ENCODE assay signal across 24 mouse cellular contexts in genomic region chr15:79009734-79010133, GRCm38 (mm10). TPM values are rescaled to one million over a fixed set of nuclear protein-coding genes. Genes with fewer than 3 reads are reported as not detected.
A peak's percentile ranks its signal among the peaks of the same experiment; 100 is the strongest.
DNase-seq lines count a peak whose midpoint lies in the region; ATAC-seq and TF ChIP-seq lines count a peak whose summit lies in the region.
"Had no signal": no experiment of that assay in that cellular context is flagged by ENCODE, and none has a peak within 500 bp of the region (broad histone marks: within the 10 kb centered on the region; RNA-seq: fewer than 3 reads in every experiment).

No protein-coding gene starts in this region.

- peak; percentile 53 for DNase-seq in gastrocnemius, adult 2 months
- no peak for DNase-seq in gastrocnemius, postnatal 14 days
- DNase-seq in limb, embryonic 11.5 days (ENCODE audit: low spot score), result no peak
- DNase-seq in limb, embryonic 10.5 days (ENCODE audit: low spot score), result no peak
- DNase-seq in neural tube, embryonic 10.5 days (ENCODE audit: extremely low spot score, low spot score), result no peak
- no peak for DNase-seq in ovary, postnatal 10 days (ENCODE audit: low spot score)
- DNase-seq in left cerebral cortex, adult 9 months (ENCODE audit: low spot score in 2 of 2), result no peak
- DNase-seq: adrenal gland, postnatal 36 days; cerebellum, adult 2 months; cerebellum, postnatal 10 days; forebrain, postnatal 0 days; gastrocnemius, postnatal 36 days; heart, adult 11 months; heart, postnatal 14 days had no signal

- intact Hi-C loops in gastrocnemius, adult 2 months (cut with DNase I), result no loop called here
- intact Hi-C loops in gastrocnemius, postnatal 14 days (cut with DNase I; ENCODE audit: low total_unique reads), result no loop called here

- no peak for TF ChIP-seq CTCF in gastrocnemius, adult 2 months (IDR thresholded peaks at IDR 0.05)

- peaks cover 11% of the 10 kb centered on the region for H3K36me3 ChIP-seq in limb, embryonic 11.5 days (ENCODE audit: control insufficient read depth, insufficient read depth, low read length)
- peaks cover 31% of the 10 kb centered on the region for H3K36me3 ChIP-seq in limb, embryonic 10.5 days
- H3K36me3 ChIP-seq in neural tube, embryonic 13.5 days, result peaks cover 26% of the 10 kb centered on the region

- H3K4me2 ChIP-seq in limb, embryonic 11.5 days (ENCODE audit: low read depth, severe bottlenecking), result no peak overlapping the region
- no peak overlapping the region for H3K4me2 ChIP-seq in neural tube, embryonic 13.5 days
- H3K4me2 ChIP-seq: forebrain, embryonic 13.5 days; heart, embryonic 11.5 days; heart, embryonic 15.5 days had no signal

- peak overlapping the region; percentile 4; the same call in 1 of the 2 replicates for H3K9ac ChIP-seq in limb, embryonic 11.5 days (ENCODE audit: low read length)
- H3K9ac ChIP-seq in neural tube, embryonic 13.5 days, result no peak overlapping the region
- H3K9ac ChIP-seq: forebrain, embryonic 13.5 days; forebrain, postnatal 0 days; heart, embryonic 15.5 days had no signal

- H3K4me1 ChIP-seq in limb, embryonic 11.5 days (ENCODE audit: control insufficient read depth, insufficient read depth, low read length), result no peaks in the 10 kb centered on the region
- peaks cover 29% of the 10 kb centered on the region for H3K4me1 ChIP-seq in limb, embryonic 10.5 days
- H3K4me1 ChIP-seq in neural tube, embryonic 13.5 days (replicated peaks), result peaks cover 32% of the 10 kb centered on the region

- 64% methylated on average over 5 of the region's 5 CpGs for WGBS in limb, embryonic 11.5 days
- 72% methylated on average over 5 of the region's 5 CpGs for WGBS in limb, embryonic 10.5 days
- 58% methylated on average over 5 of the region's 5 CpGs for WGBS in neural tube, embryonic 13.5 days

- H3K4me3 ChIP-seq in gastrocnemius, adult 2 months, result no peak overlapping the region
- H3K4me3 ChIP-seq in limb, embryonic 11.5 days (ENCODE audit: low read depth, low read length), result no peak overlapping the region
- no peak overlapping the region for H3K4me3 ChIP-seq in limb, embryonic 10.5 days
- H3K4me3 ChIP-seq in neural tube, embryonic 13.5 days, result no peak overlapping the region
- H3K4me3 ChIP-seq: forebrain, embryonic 13.5 days; heart, embryonic 15.5 days had no signal

- no peaks in the 10 kb centered on the region for H3K9me3 ChIP-seq in limb, embryonic 11.5 days (ENCODE audit: control insufficient read depth, low read length)
- H3K9me3 ChIP-seq in limb, embryonic 10.5 days (replicated peaks), result no peaks in the 10 kb centered on the region
- no peaks in the 10 kb centered on the region for H3K9me3 ChIP-seq in neural tube, embryonic 13.5 days
- H3K9me3 ChIP-seq: forebrain, embryonic 13.5 days; heart, embryonic 15.5 days had no signal

- no peak for ATAC-seq in limb, embryonic 11.5 days (ENCODE audit: insufficient number of reproducible peaks, low FRiP score, low TSS enrichment, low read depth)
- ATAC-seq in neural tube, embryonic 13.5 days (ENCODE audit: low read depth), result no peak
- ATAC-seq: activated CD4-positive, CD25-positive, alpha-beta regulatory T cell, adult 4 months; forebrain, embryonic 13.5 days; forebrain, postnatal 0 days; hindbrain, postnatal 0 days had no signal

- H3K27me3 ChIP-seq in limb, embryonic 11.5 days (ENCODE audit: control insufficient read depth, insufficient read depth, low read length), result no peaks in the 10 kb centered on the region
- H3K27me3 ChIP-seq in limb, embryonic 10.5 days (ENCODE audit: low read depth, poor library complexity, severe bottlenecking), result no peaks in the 10 kb centered on the region
- no peaks in the 10 kb centered on the region for H3K27me3 ChIP-seq in neural tube, embryonic 13.5 days
- H3K27me3 ChIP-seq: forebrain, embryonic 13.5 days; heart, embryonic 15.5 days; Patski had no signal

- H3K27ac ChIP-seq in gastrocnemius, adult 2 months, result peak overlapping the region; percentile 40; the same call in 1 of the 2 replicates
- H3K27ac ChIP-seq in limb, embryonic 11.5 days (replicated peaks; ENCODE audit: low read depth, low read length), result no peak overlapping the region
- H3K27ac ChIP-seq in limb, embryonic 10.5 days, result no peak overlapping the region
- peak overlapping the region; percentile 2; the same call in 1 of the 2 replicates for H3K27ac ChIP-seq in neural tube, embryonic 13.5 days (replicated peaks)
- H3K27ac ChIP-seq: forebrain, embryonic 13.5 days; heart, embryonic 15.5 days; hindbrain, postnatal 0 days had no signal

RNA-seq across cellular contexts. Expression of gene H1f0, which starts 18.5 kb away (rescaled TPM):
- total RNA-seq in gastrocnemius, adult 2 months (2021), result 10 to 100 TPM; 71.8 to 76.8 TPM
- 100 to 1,000 TPM; 129 to 164 TPM for total RNA-seq in gastrocnemius, postnatal 14 days (2021)
- 271 and 369 TPM in 2 replicates for polyA plus RNA-seq in limb, embryonic 11.5 days (2014; fragmentation: Nextera tagmentation; extraction: Ambion mirVana)
- polyA plus RNA-seq in limb, embryonic 10.5 days (2016; fragmentation: Nextera tagmentation; extraction: Ambion mirVana), result 330 and 448 TPM in 2 replicates
- polyA plus RNA-seq in neural tube, embryonic 13.5 days (2015; fragmentation: Nextera tagmentation; extraction: Ambion mirVana), result 275 and 287 TPM in 2 replicates

RNA-seq across cellular contexts. Expression of gene Galr3, which starts 32.0 kb away (rescaled TPM):
- not detected for total RNA-seq in gastrocnemius, adult 2 months (2021)
- total RNA-seq in gastrocnemius, postnatal 14 days (2021), result under 1 TPM in 1 of 2 experiments, not detected in 1; 0.23 TPM
- not detected in 2 replicates for polyA plus RNA-seq in limb, embryonic 11.5 days (2014; fragmentation: Nextera tagmentation; extraction: Ambion mirVana)
- polyA plus RNA-seq in limb, embryonic 10.5 days (2016; fragmentation: Nextera tagmentation; extraction: Ambion mirVana), result 0.13 TPM in 1 of 2 replicates, not detected in the other
- polyA plus RNA-seq in neural tube, embryonic 13.5 days (2015; fragmentation: Nextera tagmentation; extraction: Ambion mirVana), result not detected in 2 replicates
- total RNA-seq: gastrocnemius, adult 18-20 months; gastrocnemius, postnatal 36 days; heart, postnatal 14 days had no signal
- polyA plus RNA-seq: activated CD4-positive, CD25-positive, alpha-beta regulatory T cell, adult 4 months; C2C12; embryonic facial prominence, embryonic 11.5 days; forebrain, embryonic 13.5 days; heart, embryonic 11.5 days; heart, embryonic 15.5 days had no signal

RNA-seq across cellular contexts. Expression of gene Ankrd54, which starts 53.0 kb away (rescaled TPM):
- total RNA-seq in gastrocnemius, adult 2 months (2021), result 1 to 10 TPM; 4.5 to 5.1 TPM
- 1 to 10 TPM; 5.4 to 6.1 TPM for total RNA-seq in gastrocnemius, postnatal 14 days (2021)
- polyA plus RNA-seq in limb, embryonic 11.5 days (2014; fragmentation: Nextera tagmentation; extraction: Ambion mirVana), result 56.7 and 63.2 TPM in 2 replicates
- polyA plus RNA-seq in limb, embryonic 10.5 days (2016; fragmentation: Nextera tagmentation; extraction: Ambion mirVana), result 73.8 and 77.9 TPM in 2 replicates
- polyA plus RNA-seq in neural tube, embryonic 13.5 days (2015; fragmentation: Nextera tagmentation; extraction: Ambion mirVana), result 46.5 and 52.9 TPM in 2 replicates

Comparison
In these comparisons a context has a peak if more than half of its experiments do, and no peak if none do; other contexts are left out.
1. H3K27ac ChIP-seq: peak in gastrocnemius, adult 2 months (single experiment) and neural tube, embryonic 13.5 days (single experiment); none in limb, embryonic 11.5 days (single experiment) and limb, embryonic 10.5 days (single experiment).